Mouse (Mus musculus): ENCODE results near the gene Rundc3a.
"Not testable (repeated sequence)": the region's sequence is repeated elsewhere in the genome, so short reads cannot be mapped to it uniquely, and the experiment has no call there.

Gene Rundc3a

DNA sequence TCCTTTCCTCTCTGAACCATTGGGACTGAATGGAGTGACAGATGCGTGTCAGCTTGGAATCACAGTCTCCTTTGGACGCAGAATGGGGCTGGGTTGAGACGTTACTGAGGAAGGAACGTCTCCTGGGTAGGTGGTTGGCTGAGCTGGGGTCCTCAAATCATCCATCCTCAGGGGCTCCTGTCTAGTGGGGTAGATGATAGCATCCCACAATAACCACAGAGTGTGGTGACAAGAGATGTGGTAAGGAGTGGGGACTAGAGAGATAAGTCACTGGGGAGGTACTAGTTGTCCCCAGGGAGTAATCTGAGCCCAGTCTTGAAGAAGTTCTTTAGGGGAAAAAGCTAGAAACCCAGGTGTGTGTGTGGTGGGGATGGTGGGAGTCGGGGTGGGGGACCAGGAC, 24.9 kb upstream of the Rundc3a start:
- DNase-seq, result no peak

DNA sequence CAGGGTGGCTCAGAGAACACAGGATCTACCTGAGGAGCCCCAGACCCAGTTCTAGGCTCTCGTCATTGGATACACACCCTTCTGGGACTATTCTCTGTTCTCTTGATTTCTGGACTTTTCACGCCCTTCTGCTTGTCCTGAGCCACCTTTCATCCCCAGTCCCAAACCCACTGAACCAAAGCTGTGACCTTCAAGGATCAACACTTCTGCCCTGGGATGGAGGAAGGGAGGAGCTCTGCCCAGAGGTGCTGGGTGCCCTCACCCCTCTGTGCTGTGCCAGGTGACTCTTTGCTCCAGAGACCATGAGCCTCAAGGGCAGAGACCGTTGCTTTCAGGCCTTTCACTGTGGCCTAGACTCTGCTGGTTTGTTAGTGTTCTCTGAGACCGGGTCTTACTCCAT, 23.9 kb upstream of the Rundc3a start:
- no peak for DNase-seq

DNA sequence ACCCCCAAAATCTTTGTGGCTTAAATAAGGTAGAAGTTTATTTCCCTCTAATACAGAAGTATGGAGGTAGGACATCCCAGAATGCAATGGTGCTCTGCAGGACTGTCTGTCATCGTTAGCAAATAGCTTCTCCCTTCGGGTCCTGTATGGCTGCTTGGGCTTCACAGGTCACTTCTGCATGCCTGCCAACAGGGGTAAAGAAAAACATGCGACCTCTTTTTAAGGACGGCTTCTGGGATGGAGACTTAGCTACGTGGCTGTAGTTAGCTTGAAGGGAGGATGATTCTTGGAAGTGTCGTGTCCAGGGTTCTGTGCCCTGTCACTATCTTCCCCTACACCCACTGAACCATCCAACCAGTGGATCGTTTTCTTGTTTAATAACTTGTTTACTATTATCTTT, 22.9 kb upstream of the Rundc3a start:
- no peak for DNase-seq

DNA sequence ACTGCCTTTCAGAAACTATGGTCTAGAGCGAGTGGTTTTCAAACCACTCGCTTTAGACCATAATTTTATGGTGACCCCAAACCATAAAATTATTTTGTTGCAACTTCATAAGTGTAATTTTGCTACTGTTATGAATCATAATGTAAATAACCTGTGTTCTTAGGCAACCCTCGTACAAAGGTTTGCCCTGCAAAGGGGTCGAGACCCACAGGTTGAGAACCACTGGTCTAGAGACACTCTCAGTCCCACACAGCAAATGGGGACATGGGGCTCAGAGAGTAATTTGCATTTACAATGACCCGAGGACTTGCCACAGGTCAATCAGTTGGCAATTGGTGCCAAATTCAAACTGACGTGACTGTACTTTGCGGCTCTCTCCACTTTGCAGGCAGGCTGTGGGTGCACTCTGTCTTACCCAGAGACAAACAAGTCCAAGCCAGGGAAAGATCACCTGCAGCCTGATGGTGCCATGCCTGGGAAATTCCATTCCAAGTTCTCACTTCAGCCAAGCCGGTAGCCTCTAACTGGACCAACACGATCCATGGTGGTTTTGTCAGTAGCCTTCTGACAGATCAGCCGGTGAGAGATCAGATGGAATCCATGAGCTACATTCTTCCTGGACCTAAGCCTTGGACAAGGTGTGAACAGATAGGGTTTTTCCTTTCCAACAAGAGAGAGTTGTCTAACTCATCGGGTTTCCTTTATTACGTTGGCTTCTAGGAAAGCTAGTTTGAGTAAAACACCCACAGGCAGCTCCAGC, 21.1 kb upstream of the Rundc3a start:
- DNase-seq, result no peak

DNA sequence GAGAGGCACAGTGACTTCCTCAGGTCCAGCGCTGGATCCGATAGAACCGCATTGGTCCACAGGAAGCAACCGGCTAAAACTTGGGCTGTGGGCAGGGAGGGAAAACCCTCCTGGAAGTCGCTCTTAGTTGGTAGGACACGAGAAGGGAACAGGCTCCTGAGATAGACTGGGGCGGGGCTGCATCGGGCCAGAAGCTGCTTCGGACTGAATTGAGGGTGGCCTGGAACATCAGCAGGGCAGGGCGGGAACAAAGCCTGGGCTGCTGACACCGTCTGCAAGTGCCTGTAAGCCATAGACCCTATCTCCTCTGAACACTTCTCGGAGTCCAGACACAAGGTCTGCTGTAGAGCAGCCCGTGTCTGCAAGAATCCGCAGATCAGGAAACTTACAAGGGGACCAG, 20.3 kb upstream of the Rundc3a start:
- DNase-seq, result no peak

- no peak for DNase-seq
These were observed 19.6 kb upstream of the Rundc3a start for GRCm38 (mm10) chr11:102373646-102374045.

DNA sequence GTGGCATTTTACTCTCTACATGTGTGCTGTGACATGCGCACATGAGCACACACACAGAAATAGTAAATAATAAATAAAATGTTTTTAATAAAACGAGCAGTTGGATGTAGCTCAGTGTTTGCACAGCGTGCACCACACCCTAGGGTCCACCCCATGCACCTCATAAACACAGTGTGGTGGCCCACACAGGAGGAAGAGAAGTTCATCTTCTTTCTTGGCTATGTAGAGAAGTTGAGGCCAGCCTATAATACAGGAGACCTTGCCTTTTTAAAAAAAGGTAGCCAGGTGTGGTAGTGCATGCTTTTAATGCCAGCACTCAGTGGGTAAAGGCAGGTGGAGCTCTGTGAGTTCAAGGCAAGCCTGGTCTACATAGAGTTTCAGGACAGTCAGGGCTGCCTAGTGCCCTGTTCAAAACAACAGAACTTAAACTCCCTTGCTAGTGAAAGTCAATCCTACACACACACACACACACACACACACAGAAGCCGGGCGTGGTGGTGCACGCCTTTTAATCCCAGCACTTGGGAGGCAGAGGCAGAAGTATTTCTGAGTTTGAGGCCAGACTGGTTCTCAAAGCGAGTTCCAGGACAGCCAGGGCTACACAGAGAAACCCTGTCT, 19.0 kb upstream of the Rundc3a start:
- DNase-seq, result no peak

- DNase-seq, result peak; percentile 97
These were observed 17.7 kb upstream of the Rundc3a start for GRCm38 (mm10) chr11:102375196-102376173.

DNA sequence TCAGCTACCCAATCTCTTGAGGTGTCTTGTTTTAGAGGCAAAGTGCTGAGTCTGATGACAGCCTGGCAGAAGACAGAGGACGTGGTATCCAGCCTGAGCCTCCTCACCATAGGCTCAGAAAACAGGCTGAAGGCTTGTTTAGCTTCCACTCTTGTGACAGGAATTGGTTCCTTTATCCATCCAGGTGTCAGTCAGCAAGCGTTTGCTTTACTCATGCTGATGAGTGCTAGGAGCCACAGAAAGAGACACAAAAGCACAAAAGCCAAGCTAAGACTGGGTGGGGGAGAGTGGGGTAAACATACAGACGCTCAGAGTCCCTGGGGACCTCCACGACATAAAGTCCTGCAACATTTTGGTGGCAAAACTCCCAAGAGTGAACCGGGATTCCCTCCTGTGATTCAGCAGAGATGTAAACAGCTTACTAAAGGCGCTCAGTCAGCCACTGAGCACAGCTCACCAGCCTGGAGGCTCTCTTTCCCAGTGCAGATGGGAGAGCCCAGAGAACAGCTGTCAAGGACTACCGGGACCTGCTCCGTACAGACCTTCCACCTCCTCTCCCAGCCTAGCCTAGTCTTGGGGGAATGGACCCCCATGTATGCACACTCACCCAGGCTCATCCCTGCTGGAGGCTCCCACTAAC, 16.9 kb upstream of the Rundc3a start:
- no peak for DNase-seq

DNA sequence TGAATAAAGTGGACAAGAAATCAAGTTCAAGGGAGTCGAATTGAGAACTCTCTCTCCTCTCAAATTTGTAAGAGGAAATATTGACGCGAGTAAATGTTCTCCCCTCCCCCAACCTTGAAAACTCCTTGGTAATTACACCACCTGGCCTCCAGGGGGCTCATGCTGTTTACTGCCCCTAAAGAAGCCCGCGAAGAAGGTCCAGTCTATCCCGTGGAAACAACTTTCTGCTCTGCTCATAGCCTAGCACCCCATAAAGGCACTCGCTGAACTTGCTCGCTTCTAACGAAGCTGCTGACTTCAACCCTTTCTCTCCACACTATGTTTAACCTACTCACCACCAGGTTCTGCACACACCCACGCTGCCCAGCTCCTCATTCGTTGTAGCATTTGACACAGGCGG, 16.0 kb upstream of the Rundc3a start:
- no peak for DNase-seq

DNA sequence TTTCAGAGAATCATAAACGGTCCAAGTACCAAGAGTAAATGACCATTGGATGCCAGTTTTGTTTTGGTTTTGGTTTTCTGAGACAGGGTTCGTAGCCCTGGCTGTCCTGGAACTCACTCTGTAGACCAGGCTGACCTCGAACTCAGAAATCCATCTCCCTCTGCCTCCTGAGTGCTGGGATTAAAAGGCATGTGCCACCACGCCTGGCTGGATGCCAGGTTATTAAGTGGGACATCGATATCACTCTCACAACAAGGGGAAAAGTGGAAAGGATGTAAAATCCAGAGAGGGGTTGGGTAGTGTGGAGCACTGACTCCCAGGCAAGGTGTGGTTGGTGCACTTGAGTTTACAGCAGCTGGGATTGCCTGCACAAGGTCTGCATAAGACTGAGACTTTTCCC, 13.1 kb upstream of the Rundc3a start:
- DNase-seq, result peak; percentile 83

GRCm38 (mm10) chr11:102381341-102382100, 11.7 kb upstream of the Rundc3a start:
- DNase-seq, result no peak

- DNase-seq, result no peak
These were observed 10.4 kb upstream of the Rundc3a start for GRCm38 (mm10) chr11:102382794-102383193.

DNA sequence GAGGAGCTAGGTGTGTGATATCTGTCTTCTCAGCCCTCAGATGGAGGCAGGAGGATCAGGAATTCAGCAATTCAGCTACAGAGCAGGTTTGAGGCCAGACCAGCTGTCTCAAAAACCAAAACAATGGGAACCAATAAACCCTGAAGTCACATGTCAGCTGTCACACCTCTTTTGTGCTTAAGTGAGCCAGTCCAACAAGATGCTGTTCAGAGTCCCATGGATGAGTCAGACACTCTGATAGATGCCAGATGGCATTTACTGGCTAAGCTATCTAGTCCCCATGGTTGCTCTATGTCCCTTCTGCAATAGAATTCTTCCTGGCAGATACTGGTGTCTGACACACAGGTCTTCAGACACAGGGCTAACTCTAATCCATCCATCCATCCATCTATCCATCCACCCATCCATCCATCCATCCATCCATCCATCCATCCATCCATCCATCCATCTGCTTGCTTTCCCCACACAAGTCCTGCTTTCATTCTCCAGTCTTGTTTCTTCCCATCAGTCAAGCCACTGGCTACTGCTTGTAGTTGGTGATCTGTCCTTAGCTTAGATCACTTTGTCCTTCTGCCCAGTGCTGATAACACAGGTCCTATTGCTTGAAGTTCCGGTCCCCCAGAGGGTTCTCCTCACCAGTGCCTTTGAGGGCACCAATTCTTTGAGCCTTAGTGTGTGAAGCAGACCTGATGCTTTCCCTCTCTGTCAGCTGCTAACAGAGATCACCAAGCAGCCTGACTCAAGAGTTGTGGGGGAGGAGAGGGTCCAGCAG, 9.7 kb upstream of the Rundc3a start:
- no peak for DNase-seq

DNA sequence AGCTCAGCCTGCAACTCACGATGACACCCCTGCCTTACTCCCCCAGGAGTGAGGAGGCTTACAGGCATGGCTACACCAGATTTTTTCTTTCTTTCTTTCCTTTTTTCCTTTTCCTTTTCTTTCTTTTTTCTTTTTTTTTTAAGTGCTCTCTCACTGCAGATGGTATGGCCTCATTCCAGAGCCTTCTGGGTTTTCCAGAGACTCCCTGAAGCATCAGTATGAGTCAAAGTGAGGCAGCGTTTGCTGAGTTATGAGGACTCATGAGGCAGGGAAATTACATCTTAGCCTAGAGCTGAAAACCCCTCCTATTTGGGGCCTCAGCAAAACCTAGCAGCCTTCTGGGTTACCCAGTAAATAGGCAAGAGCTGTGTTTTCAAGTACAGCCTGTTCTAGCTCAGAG, 8.8 kb upstream of the Rundc3a start:
- DNase-seq, result no peak

DNA sequence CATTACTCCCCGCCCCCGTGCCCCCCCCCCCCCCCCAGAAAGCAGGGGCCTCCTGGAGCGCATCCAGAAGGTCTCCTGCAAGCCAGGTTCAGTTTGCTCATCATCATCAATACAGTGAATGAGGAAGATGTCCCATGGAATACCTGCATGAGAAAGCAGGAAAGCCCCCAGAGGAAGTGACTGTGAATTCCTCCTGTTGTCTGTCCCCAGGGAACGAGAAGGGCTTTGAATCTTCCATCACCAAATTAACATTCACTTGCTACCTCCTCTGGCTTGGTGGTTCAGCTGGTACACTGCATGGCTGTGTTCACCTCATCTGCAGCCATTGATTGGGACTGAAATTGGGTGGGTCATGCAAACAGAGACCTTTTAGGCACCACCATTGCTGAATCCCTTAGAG, 8.1 kb upstream of the Rundc3a start:
- no peak for DNase-seq

- no peak for DNase-seq
These were observed 7.1 kb upstream of the Rundc3a start for GRCm38 (mm10) chr11:102386121-102386520.

GRCm38 (mm10) chr11:102389436-102389835, 3.8 kb upstream of the Rundc3a start:
- not testable (repeated sequence) for DNase-seq

DNA sequence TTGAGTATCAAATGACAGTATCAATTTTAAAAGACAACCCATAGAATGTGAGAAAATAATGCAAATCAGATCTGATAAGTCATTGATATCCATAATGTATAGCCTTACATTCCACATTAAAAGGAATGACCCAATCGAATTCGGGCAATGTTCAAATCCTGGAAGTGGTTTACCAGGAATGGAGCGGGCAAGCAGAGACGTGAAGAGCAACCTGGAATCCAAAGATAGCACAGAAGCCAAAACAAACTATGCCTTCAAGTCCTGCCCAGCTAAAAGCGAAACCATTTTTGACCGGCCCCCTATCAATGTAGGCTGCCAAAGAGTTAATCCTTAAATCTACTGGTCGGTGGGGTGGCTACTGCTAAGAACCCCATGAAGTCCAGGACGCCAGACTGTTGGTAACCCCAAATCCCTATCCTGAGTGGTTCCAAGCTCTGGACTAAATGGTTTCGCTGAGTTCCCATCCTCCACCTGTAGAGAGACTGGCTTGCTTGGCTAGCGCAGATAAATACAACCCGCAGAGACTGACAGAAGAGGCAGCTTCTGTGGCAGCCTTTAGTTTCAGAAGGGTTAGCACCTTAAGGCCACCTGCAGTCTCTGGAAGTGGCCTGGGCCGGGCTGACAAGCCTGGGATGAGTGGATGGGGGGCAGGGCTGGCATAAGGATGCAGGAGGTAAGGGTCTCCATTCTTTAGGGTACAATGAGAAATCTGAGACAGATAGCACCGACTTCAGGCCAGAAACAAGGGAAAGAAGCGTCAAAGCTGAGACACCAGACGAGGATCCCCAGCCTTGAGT, 564 bp upstream of the Rundc3a start:
- no peak for DNase-seq

DNA sequence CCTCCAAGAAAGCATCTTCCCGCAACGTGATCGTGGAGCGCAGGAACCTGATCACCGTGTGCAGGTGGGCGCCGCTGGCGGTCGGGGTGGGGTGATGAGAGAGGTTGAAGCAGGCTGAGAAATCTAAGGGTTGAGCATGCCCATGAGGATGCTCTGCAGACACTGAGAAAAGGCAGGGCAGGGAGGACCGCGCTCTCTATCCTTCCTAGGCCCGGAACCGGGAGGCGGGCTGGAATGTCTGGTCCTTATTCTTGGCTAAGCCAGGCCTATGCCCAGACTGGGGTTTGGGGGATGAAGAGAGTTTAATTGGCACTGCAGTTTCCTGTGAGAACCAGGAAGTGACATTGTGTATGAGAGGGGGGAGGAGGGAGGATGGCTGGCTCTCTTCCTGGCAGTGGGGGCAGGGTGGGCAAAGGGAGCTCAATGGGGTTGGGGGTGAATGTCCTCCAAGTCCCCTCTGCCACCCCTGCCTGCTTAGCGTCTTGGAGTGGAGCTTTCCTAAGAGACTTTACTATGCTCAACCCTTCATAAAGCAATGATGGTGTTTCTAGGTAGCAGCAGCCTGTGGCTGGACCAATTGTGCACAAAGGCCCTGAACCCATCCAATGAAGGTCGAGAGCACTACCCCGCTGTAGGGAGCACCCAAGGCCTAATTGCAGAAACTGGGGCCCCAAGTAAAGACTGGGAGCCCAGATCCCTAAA, 667 bp downstream of the Rundc3a start:
- no peak for DNase-seq
